Mouse (Mus musculus): ENCODE data around the gene Arhgap20.

- TF ChIP-seq CTCF (IDR thresholded peaks at IDR 0.05; ENCODE audit: control insufficient read depth, insufficient read depth, insufficient read length) (no peak), MAX (IDR thresholded peaks at IDR 0.05) (no peak), MYOG (IDR thresholded peaks at IDR 0.05; ENCODE audit: control insufficient read depth, extremely low read depth, insufficient read length) (no peak), FOSL1 (IDR thresholded peaks at IDR 0.05; ENCODE audit: insufficient read depth, low read length, poor library complexity, severe bottlenecking) (no peak), USF1 (IDR thresholded peaks at IDR 0.05; ENCODE audit: low read depth) (no peak)
Measured at GRCm38 (mm10) chr9:51832368-51832767, 67.2 kb downstream of the Arhgap20 start.

Data from C2C12 (cell line).